Mouse (Mus musculus) megakaryocyte, embryonic 14.5 days (primary cell): Measurements from ENCODE around the gene Hsd3b4.
"Not testable (repeated sequence)": the region's sequence is repeated elsewhere in the genome, so short reads cannot be mapped to it uniquely, and the experiment has no call there.

Source experiments
- FLI1 ChIP-seq: IDR thresholded peaks from 2 replicates; pipeline ENCODE4 v1.6.1; 2012; ENCODE audit warnings: low read length, inconsistent platforms, mixed read lengths
- GATA1 ChIP-seq: IDR thresholded peaks from 3 replicates; pipeline ENCODE4 v1.6.1; 2012; ENCODE audit warnings: mixed read lengths, low read length, inconsistent platforms, borderline replicate concordance

DNA sequence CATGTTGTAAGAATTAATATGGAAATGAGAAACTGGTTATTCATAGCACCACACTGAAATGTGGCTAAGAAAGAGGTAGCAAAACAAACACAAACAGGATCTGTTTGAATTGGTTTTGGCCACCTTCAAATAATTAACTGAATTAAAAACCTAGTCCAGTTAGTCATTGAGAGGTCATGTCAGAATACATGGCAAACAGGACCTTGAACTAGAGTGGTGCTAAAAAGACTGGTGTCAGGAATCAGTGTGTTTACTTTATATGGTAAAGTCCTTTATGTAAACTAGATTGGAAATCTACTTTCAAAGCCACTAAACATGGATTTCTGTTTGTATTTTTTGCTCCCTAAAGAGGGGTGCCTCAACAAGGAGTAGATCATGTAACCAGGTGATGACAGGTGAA is 14.7 kb upstream of the Hsd3b4 start:
- TF ChIP-seq GATA1, FLI1: not testable (repeated sequence)
